Mouse (Mus musculus) cerebellum, postnatal 14 days (tissue): ENCODE measurements at regions not wholly inside any gene's neighbourhood (a gene's known extent, or its start where the extent isn't known, plus 50 kb on each side); places are given as distances from the start of the nearest gene placed in this dataset.

ENCODE experiments used
- DNase-seq, 2 experiments: peaks; one replicate each; pipeline ENCODE4 v3.0.0; 2021; ENCODE audit warnings: mixed read lengths in 2 of 2

- DNase-seq: no peak
Observed at GRCm38 (mm10) chr7:68851981-68852575, 103.0 kb upstream of the Arrdc4 start.

- DNase-seq: no peak
Observed at GRCm38 (mm10) chr7:68844606-68845005, 95.6 kb upstream of the Arrdc4 start.

- peak in 1 of 2 experiments; percentile 30 for DNase-seq
Observed at GRCm38 (mm10) chr7:68843374-68843773, 94.3 kb upstream of the Arrdc4 start.

GRCm38 (mm10) chr7:68833977-68834791 lies 85.1 kb upstream of the Arrdc4 start:
- peak; percentile 10 to 35 for DNase-seq

GRCm38 (mm10) chr7:68833517-68833916 lies 84.5 kb upstream of the Arrdc4 start:
- no peak for DNase-seq

GRCm38 (mm10) chr7:68829861-68830260 lies 80.8 kb upstream of the Arrdc4 start:
- peak; percentile 91 to 97 for DNase-seq

GRCm38 (mm10) chr7:68824399-68824798 lies 75.4 kb upstream of the Arrdc4 start:
- no peak for DNase-seq

- no peak for DNase-seq
Observed at GRCm38 (mm10) chr7:68823646-68824045, 74.6 kb upstream of the Arrdc4 start.

GRCm38 (mm10) chr7:68823189-68823588 lies 74.1 kb upstream of the Arrdc4 start:
- DNase-seq: peak; percentile 77 to 79

GRCm38 (mm10) chr7:68814823-68815666 lies 66.0 kb upstream of the Arrdc4 start:
- DNase-seq: no peak

- DNase-seq: no peak
Observed at GRCm38 (mm10) chr7:68809782-68810181, 60.7 kb upstream of the Arrdc4 start.
